Mouse (Mus musculus): ENCODE data around the gene Arid1b. TPM values are rescaled to one million over a fixed set of nuclear protein-coding genes. Genes with fewer than 3 reads are reported as not detected.

Gene Arid1b
- polyA plus RNA-seq, 1 experiment from 2014 or later, result 4.8 TPM

DNA sequence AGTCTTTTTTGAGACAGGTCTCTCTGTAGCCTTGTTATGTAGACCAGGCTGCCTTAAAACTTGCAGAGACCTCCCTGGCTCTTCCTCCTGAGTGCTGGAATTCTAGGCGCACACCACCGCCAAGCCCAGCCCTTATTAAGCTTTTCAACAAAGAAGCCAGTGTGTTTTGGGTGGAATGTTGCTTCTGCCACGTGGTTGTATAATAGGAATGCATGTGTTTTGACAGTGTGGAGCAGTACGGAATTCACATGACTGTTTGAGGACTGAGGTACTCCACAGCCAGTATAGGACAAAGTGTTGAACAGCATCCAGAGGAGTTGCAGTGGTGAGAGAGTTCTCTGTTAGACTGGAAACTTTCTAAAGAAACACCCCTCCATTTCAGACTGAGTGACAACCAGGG lies 22.3 kb downstream of the Arid1b start:
- no peak overlapping the region for H3K27ac ChIP-seq (ENCODE audit: low read depth, low read length)
- H3K4me1 ChIP-seq (replicated peaks; ENCODE audit: control insufficient read depth, insufficient read depth, low read length), result peaks cover 4% of the 10 kb centered on the region; the same call in 1 of the 2 replicates
- 50% methylated on average over 4 of the region's 4 CpGs for WGBS
- no peaks in the 10 kb centered on the region for H3K9me3 ChIP-seq (ENCODE audit: control insufficient read depth)
- H3K4me3 ChIP-seq (ENCODE audit: low read depth, low read length), result no peak overlapping the region
- H3K27me3 ChIP-seq (replicated peaks; ENCODE audit: control insufficient read depth, insufficient read depth, low read length), result no peaks in the 10 kb centered on the region
- no peak overlapping the region for H3K4me2 ChIP-seq (replicated peaks; ENCODE audit: low read depth)
- no peak overlapping the region for H3K9ac ChIP-seq (ENCODE audit: low read depth, low read length)
- ATAC-seq, result no peak
- no peaks in the 10 kb centered on the region for H3K36me3 ChIP-seq (ENCODE audit: control insufficient read depth, insufficient read depth)
- no peak for TF ChIP-seq CTCF (IDR thresholded peaks at IDR 0.05; ENCODE audit: low read depth)

GRCm38 (mm10) chr17:5017065-5017464 lies 22.9 kb downstream of the Arid1b start:
- no peak for TF ChIP-seq CTCF (IDR thresholded peaks at IDR 0.05; ENCODE audit: low read depth)
- Histone ChIP-seq H3K36me3 (ENCODE audit: control insufficient read depth, insufficient read depth) (no peaks in the 10 kb centered on the region), H3K4me3 (ENCODE audit: low read depth, low read length) (no peak overlapping the region), H3K27me3 (replicated peaks; ENCODE audit: control insufficient read depth, insufficient read depth, low read length) (no peaks in the 10 kb centered on the region), H3K9ac (ENCODE audit: low read depth, low read length) (no peak overlapping the region), H3K4me1 (replicated peaks; ENCODE audit: control insufficient read depth, insufficient read depth, low read length) (peaks cover 4% of the 10 kb centered on the region; the same call in 1 of the 2 replicates), H3K9me3 (ENCODE audit: control insufficient read depth) (no peaks in the 10 kb centered on the region), H3K27ac (ENCODE audit: low read depth, low read length) (no peak overlapping the region), H3K4me2 (replicated peaks; ENCODE audit: low read depth) (no peak overlapping the region)
- 85% methylated on average over 10 of the region's 10 CpGs for WGBS
- no peak for ATAC-seq

DNA sequence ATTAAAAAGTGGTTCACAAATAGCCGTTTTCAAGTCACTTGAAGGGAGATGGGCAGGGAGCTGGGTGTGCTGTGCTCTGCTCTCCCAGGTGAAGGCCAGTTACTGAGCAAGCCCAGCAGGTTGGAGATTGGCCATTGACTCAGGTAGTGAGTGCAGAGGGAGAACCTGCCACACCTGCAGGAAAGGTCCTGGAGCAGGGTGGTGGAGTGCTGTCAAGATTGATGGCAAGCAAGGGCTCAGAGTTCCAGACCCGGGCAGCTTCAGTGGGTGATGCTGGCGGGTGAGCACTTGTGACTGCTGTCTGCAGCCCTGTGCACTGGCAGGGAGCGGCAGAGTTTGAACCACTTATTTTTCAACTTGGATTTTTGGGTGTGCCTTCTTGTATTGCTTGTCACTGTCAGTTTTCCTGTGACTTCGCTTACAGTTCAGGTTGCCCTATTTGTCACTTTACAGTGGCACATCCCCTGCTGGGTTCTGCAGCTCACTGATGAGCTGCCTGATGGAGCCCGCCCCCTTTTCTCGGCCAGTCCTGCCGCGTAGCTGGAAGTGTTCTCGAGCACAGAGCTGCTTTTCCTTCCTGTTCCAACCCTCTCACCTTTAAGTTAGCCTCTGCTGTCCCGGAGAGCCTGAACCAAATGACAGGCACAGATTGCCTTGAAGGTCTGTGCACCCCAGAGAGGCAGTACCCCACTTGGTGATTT lies 27.3 kb downstream of the Arid1b start:
- WGBS, result 28% methylated on average over 11 of the region's 11 CpGs
- Histone ChIP-seq H3K4me1 (replicated peaks; ENCODE audit: control insufficient read depth, insufficient read depth, low read length) (peaks cover 4% of the 10 kb centered on the region; the same call in 1 of the 2 replicates), H3K4me2 (replicated peaks; ENCODE audit: low read depth) (peak overlapping the region; percentile 30; the same call in 1 of the 2 replicates), H3K27me3 (replicated peaks; ENCODE audit: control insufficient read depth, insufficient read depth, low read length) (no peaks in the 10 kb centered on the region), H3K4me3 (ENCODE audit: low read depth, low read length) (no peak overlapping the region), H3K36me3 (ENCODE audit: control insufficient read depth, insufficient read depth) (no peaks in the 10 kb centered on the region), H3K27ac (ENCODE audit: low read depth, low read length) (no peak overlapping the region), H3K9me3 (ENCODE audit: control insufficient read depth) (no peaks in the 10 kb centered on the region), H3K9ac (ENCODE audit: low read depth, low read length) (no peak overlapping the region)
- ATAC-seq, result no peak
- no peak for TF ChIP-seq CTCF (IDR thresholded peaks at IDR 0.05; ENCODE audit: low read depth)

DNA sequence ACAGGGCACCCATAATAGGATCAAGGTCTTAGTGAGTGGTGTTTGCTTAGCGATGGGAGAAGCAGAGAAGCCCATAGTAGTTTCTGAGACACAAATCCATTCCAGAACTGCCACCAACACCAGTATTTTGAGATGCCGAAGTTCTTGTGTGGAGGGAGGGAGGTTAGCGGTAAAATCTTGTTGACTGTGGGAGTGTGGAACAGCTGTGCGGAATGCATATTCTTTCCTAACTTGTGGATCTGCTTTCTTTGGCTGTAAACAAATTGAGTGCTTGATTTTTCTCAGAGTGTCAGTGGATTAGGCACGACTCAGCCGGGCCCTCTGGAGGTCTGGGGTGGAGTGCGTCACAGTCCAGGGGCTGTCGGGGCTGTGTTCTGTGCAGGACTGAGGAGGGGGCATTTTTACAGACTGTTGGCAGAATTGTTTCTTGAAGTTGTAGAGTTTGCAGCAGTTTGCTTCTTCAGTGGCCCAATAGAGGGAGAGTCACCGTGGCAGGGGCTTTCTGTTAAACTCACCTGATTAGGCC lies 27.9 kb downstream of the Arid1b start:
- no peak overlapping the region for H3K27ac ChIP-seq (ENCODE audit: low read depth, low read length)
- no peak for ATAC-seq

DNA sequence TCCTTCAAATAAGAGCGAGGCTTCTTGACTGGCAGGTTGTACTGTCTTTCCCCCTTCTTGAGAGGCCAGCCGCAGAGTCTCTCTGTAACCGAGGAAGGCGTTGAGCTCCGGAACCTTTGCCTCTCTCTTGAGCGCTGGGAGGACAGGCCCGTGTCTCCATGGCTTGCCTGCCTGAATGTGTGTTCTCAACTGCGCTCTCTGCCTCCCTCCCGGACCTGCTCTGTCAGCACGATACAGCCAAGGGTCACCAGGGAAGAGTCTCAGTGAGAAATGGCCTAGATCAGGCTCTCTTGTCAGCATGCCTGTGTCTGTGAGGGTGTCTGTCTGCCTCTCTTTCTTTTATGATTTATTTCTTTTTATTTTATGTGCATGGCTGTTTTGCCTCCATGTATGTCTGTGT lies 29.6 kb downstream of the Arid1b start:
- ATAC-seq, result no peak
- H3K4me3 ChIP-seq (ENCODE audit: low read depth, low read length), result no peak overlapping the region

More for the DNA sequence above, 27.9 kb downstream of the Arid1b start:
- peak; percentile 33 for TF ChIP-seq CTCF (IDR thresholded peaks at IDR 0.05; ENCODE audit: low read depth)
- Histone ChIP-seq H3K36me3 (ENCODE audit: control insufficient read depth, insufficient read depth) (no peaks in the 10 kb centered on the region), H3K4me1 (replicated peaks; ENCODE audit: control insufficient read depth, insufficient read depth, low read length) (peaks cover 4% of the 10 kb centered on the region; the same call in 1 of the 2 replicates), H3K9ac (ENCODE audit: low read depth, low read length) (no peak overlapping the region), H3K4me2 (replicated peaks; ENCODE audit: low read depth) (peak overlapping the region; percentile 30; the same call in 1 of the 2 replicates), H3K4me3 (ENCODE audit: low read depth, low read length) (no peak overlapping the region), H3K9me3 (ENCODE audit: control insufficient read depth) (no peaks in the 10 kb centered on the region), H3K27me3 (replicated peaks; ENCODE audit: control insufficient read depth, insufficient read depth, low read length) (no peaks in the 10 kb centered on the region)
- 48% methylated on average over 9 of the region's 9 CpGs for WGBS

DNA sequence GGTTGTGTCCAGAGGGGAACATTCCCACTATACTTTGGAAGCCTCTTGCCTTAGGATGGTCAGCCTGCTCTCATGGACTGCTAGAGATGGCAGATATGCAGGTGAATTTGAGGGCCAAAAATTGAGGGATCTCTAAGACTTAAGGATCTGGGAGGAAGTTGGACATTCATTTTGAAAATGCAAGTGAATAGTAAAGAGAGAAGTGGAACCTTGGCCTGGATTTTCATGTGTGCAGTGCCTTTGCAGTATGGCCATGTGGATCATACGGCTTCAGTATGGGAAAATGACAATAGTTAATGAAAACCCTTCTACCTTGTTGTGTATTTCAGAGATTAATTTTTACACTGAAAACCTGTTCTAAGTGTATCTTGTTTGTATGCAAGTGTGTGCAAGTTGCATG lies 31.3 kb downstream of the Arid1b start:
- no peaks in the 10 kb centered on the region for H3K36me3 ChIP-seq (ENCODE audit: control insufficient read depth, insufficient read depth)
- no peak for TF ChIP-seq CTCF (IDR thresholded peaks at IDR 0.05; ENCODE audit: low read depth)
- no peak overlapping the region for H3K9ac ChIP-seq (ENCODE audit: low read depth, low read length)
- H3K27me3 ChIP-seq (replicated peaks; ENCODE audit: control insufficient read depth, insufficient read depth, low read length), result no peaks in the 10 kb centered on the region
- peaks cover 4% of the 10 kb centered on the region; the same call in 1 of the 2 replicates for H3K4me1 ChIP-seq (replicated peaks; ENCODE audit: control insufficient read depth, insufficient read depth, low read length)
- H3K27ac ChIP-seq (ENCODE audit: low read depth, low read length), result no peak overlapping the region
- no peak for ATAC-seq
- 88% methylated on average over 1 of the region's 1 CpGs for WGBS
- H3K4me3 ChIP-seq (ENCODE audit: low read depth, low read length), result no peak overlapping the region
- H3K4me2 ChIP-seq (replicated peaks; ENCODE audit: low read depth), result no peak overlapping the region
- H3K9me3 ChIP-seq (ENCODE audit: control insufficient read depth), result no peaks in the 10 kb centered on the region

More for the DNA sequence above, 29.6 kb downstream of the Arid1b start:
- whole genome bisulfite sequencing, result 73% methylated on average over 10 of the region's 10 CpGs
- Histone ChIP-seq H3K4me1 (replicated peaks; ENCODE audit: control insufficient read depth, insufficient read depth, low read length) (peaks cover 4% of the 10 kb centered on the region; the same call in 1 of the 2 replicates), H3K36me3 (ENCODE audit: control insufficient read depth, insufficient read depth) (no peaks in the 10 kb centered on the region), H3K27ac (ENCODE audit: low read depth, low read length) (no peak overlapping the region), H3K9me3 (ENCODE audit: control insufficient read depth) (no peaks in the 10 kb centered on the region), H3K27me3 (replicated peaks; ENCODE audit: control insufficient read depth, insufficient read depth, low read length) (no peaks in the 10 kb centered on the region), H3K4me2 (replicated peaks; ENCODE audit: low read depth) (no peak overlapping the region), H3K9ac (ENCODE audit: low read depth, low read length) (no peak overlapping the region)
- no peak for TF ChIP-seq CTCF (IDR thresholded peaks at IDR 0.05; ENCODE audit: low read depth)

All from intestine, postnatal 0 days (tissue).